Mouse (Mus musculus) bone marrow, adult 2 months (tissue): Measurements from ENCODE around the gene Fli1. TPM values are rescaled to one million over a fixed set of nuclear protein-coding genes. Genes with fewer than 3 reads are reported as not detected.

Experiments used
- H3K27ac ChIP-seq: fragments of 200-500 bp; 2 replicates; pipeline ENCODE4 v1.5.1; 2012; ENCODE audit warnings: low read depth, mild to moderate bottlenecking, control low read depth, inconsistent platforms, low read length; ENCODE audit not compliant: control insufficient read depth, poor library complexity, insufficient read depth
- H3K4me1 ChIP-seq: fragments of 200-500 bp; 2 replicates; pipeline ENCODE4 v1.6.1; 2011; ENCODE audit warnings: low read length; ENCODE audit not compliant: control insufficient read depth, insufficient read depth
- H3K4me3 ChIP-seq: fragments of 200-500 bp; replicated peaks from 2 replicates; pipeline ENCODE3; 2011; ENCODE audit warnings: mild to moderate bottlenecking, low read depth, low read length, control low read depth; ENCODE audit not compliant: control insufficient read depth
- CTCF ChIP-seq: fragments of 200-500 bp; IDR thresholded peaks from 2 replicates; pipeline ENCODE4 v1.5.1; 2011; ENCODE audit warnings: low read length, control low read depth; ENCODE audit not compliant: control insufficient read depth, insufficient read depth
- POLR2A ChIP-seq: fragments of 200-500 bp; IDR thresholded peaks from 2 replicates; pipeline ENCODE4 v1.6.1; 2011; ENCODE audit warnings: low read depth, mild to moderate bottlenecking, control low read depth, low read length, borderline replicate concordance; ENCODE audit not compliant: control insufficient read depth
- WGBS: fragments of 180-500 bp; shearing (Covaris S2); methylation state at CpG from one replicate; pipeline ENCODE4 v1.1.7; 2018; 5-methylcytosine and 5-hydroxymethylcytosine counted together
- polyA plus RNA-seq: library from polyadenylated mRNA; stranded (reverse); fragments of >200 nt; gene quantifications from 2 replicates; pipeline ENCODE4 v1.2.4, GENCODE M21; 2011; ENCODE audit warnings: low replicate concordance; ENCODE audit not compliant: missing spikeins, insufficient read depth, insufficient read length

The Fli1 gene
- polyA plus RNA-seq, 1 experiment: 33.9 TPM

DNA sequence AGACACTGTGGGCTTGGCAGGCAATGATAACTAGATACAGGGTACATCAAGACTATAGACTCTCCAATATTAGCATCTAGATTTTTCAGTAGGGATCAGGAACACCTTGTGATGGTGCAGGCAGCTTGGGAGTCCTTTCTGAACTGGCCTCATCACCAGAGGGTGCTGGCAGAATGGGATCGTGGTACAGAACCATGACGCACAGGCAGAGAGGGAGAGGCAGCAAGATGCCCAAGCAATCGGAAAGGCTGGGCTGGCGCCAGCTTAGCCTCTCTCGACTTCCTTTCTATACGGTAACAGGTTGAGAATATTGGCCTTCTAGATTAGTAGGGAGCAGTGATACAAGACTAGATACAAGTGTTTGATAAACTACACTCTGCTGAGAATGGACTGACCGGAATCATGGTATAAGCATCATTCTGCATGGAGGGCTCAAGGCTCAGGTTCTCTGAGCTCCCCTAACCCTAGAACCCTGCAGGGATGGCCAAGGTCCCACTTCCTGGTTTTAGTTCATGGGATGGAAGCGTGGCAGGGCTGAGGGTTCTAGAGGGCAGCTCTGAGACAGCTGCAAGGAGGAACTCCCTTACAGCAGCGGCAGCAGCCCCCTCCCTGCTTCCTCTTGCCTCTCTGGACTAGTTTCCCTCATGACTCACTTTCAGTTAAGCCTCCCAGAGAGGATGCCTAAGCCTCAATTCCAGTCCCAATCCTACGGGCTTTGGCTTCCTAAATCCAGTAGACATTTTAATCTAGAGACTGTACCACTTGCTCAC is 67.9 kb downstream of the Fli1 start:
- WGBS: 61% methylated on average over 10 of the region's 10 CpGs
- TF ChIP-seq CTCF (no peak), POLR2A (no peak)
- Histone ChIP-seq H3K27ac (no peak overlapping the region), H3K4me1 (peaks cover 3% of the 10 kb centered on the region; the same call in 1 of the 2 replicates), H3K4me3 (no peak overlapping the region)

DNA sequence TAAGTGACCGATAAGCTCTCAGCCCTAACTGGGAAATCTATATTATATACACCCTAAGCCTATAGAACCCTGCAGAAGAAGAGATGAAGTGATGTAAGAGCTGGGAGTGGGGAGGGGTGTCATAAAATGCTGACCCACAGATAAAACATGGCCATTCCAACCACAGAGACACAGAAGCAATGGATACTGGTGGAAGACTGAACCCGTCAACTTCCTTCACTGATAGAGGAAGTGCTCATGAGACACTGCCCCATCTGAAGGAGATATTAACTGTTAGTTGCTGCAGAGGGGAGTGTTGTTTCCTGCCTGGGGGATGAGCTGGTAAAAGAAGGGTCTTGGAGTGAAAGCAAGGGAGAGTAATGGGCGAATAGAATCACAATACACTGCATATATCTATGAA is 70.3 kb downstream of the Fli1 start:
- peaks cover 3% of the 10 kb centered on the region; the same call in 1 of the 2 replicates for H3K4me1 ChIP-seq
- no peak overlapping the region for H3K27ac ChIP-seq
- WGBS: 52% methylated on average over 3 of the region's 3 CpGs
- TF ChIP-seq POLR2A (no peak), CTCF (no peak)
- H3K4me3 ChIP-seq: no peak overlapping the region

GRCm38 (mm10) chr9:32469123-32469751 is 73.4 kb downstream of the Fli1 start:
- WGBS: 89% methylated on average over 8 of the region's 8 CpGs
- TF ChIP-seq CTCF (no peak), POLR2A (no peak)
- no peak overlapping the region for H3K4me3 ChIP-seq

DNA sequence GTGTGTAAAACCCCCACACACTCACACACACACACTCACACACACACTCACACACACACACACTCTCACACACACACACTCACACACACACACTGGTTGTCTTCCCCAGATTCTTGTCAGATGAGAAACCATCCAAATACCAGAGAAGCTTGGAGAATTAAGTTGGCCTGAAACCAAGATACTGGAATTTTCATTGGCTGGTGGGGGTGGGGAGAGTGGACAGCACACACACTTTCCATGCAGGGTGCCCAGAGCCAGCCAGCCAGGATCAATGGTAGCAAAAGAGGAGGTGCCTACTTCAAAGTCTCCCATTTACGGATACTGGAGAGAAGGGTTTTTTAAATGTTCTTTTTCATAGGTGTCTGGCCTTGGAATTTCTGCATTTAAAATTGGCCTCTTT is 74.3 kb downstream of the Fli1 start:
- TF ChIP-seq POLR2A: no peak
- TF ChIP-seq CTCF: no peak
- H3K4me1 ChIP-seq: 0 out of 2 replicates have a peak, but pooled peaks cover 1% of the 10 kb centered on the region
- 85% methylated on average over 1 of the region's 1 CpGs for WGBS

More at GRCm38 (mm10) chr9:32469123-32469751, 73.4 kb downstream of the Fli1 start:
- Histone ChIP-seq H3K4me1 (0 out of 2 replicates have a peak, but pooled peaks cover 1% of the 10 kb centered on the region), H3K27ac (no peak overlapping the region)

DNA sequence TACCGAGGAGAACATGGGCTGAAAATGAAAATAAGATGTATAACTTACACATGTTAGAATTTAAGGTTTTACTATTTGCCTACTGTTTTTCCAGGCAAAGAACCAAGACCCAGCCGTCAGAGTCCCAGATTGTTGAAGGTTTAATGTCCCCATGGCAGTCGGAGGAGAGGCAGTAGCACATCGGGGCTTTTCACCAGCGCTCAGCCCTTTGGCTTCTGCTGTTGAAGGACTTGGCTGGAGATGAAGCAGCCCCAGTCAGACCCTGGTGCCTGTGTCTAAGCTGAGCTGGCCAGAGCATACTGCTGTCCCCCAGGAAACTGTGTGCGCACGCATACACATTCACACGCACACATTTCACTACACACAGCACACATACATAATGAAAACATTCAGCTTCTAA is 75.2 kb downstream of the Fli1 start:
- H3K4me1 ChIP-seq: 0 out of 2 replicates have a peak, but pooled peaks cover 1% of the 10 kb centered on the region
- H3K27ac ChIP-seq: no peak overlapping the region
- no peak overlapping the region for H3K4me3 ChIP-seq
- TF ChIP-seq POLR2A (no peak), CTCF (no peak)
- 87% methylated on average over 8 of the region's 8 CpGs for WGBS

More for the DNA sequence above, 74.3 kb downstream of the Fli1 start:
- H3K27ac ChIP-seq: no peak overlapping the region
- no peak overlapping the region for H3K4me3 ChIP-seq

GRCm38 (mm10) chr9:32466861-32467260 is 75.8 kb downstream of the Fli1 start:
- Histone ChIP-seq H3K4me1 (0 out of 2 replicates have a peak, but pooled peaks cover 1% of the 10 kb centered on the region), H3K4me3 (no peak overlapping the region), H3K27ac (no peak overlapping the region)
- TF ChIP-seq CTCF: no peak
- no peak for TF ChIP-seq POLR2A
- WGBS: 82% methylated on average over 8 of the region's 8 CpGs

- H3K27ac ChIP-seq: no peak overlapping the region
- WGBS: 81% methylated on average over 3 of the region's 3 CpGs
- H3K4me3 ChIP-seq: no peak overlapping the region
- no peak for TF ChIP-seq CTCF
- no peak for TF ChIP-seq POLR2A
- H3K4me1 ChIP-seq: no peaks in the 10 kb centered on the region
These were observed 86.0 kb downstream of the Fli1 start for GRCm38 (mm10) chr9:32456707-32457106.

- Histone ChIP-seq H3K4me3 (no peak overlapping the region), H3K4me1 (no peaks in the 10 kb centered on the region), H3K27ac (no peak overlapping the region; the same call in 1 of the 2 replicates)
- 84% methylated on average over 7 of the region's 7 CpGs for WGBS
- TF ChIP-seq POLR2A: no peak
- TF ChIP-seq CTCF: no peak
These were observed 92.5 kb downstream of the Fli1 start for GRCm38 (mm10) chr9:32450161-32450560.

DNA sequence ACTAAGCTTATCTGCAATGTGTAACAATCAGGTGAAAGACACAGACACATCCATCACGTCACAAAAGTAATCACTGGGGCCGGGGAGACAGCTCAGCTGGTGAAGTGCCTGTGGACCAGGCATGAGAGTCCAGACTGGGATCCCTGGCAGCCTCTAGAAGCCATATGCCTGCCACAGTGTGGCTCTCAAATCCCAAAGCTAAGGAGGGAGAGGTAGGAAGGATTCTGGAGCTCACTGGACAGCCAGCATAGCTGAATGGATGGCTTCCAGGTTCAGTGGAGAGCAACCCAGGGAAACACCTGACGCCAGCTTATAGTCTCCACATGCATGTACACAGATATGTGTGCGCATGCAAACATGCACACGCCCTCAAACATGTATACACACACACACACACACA is 93.9 kb downstream of the Fli1 start:
- Histone ChIP-seq H3K4me3 (no peak overlapping the region), H3K4me1 (no peaks in the 10 kb centered on the region), H3K27ac (no peak overlapping the region)
- WGBS: 80% methylated on average over 5 of the region's 5 CpGs
- TF ChIP-seq POLR2A: no peak
- no peak for TF ChIP-seq CTCF
